ENCODE assay signal across 9 mouse cellular contexts in genomic region chr12:80197343-80197742, GRCm38 (mm10).
DNase-seq lines count a peak whose midpoint lies in the region; ATAC-seq and TF ChIP-seq lines count a peak whose summit lies in the region.
"Had no signal": no experiment of that assay in that cellular context is flagged by ENCODE, and none has a peak within 500 bp of the region (broad histone marks: within the 10 kb centered on the region; RNA-seq: fewer than 3 reads in every experiment).

No protein-coding gene starts in this region.

- H3K27ac ChIP-seq in intestine, embryonic 14.5 days (ENCODE audit: low read depth): no peak overlapping the region
- no peak overlapping the region for H3K27ac ChIP-seq in intestine, embryonic 16.5 days (ENCODE audit: low read length)
- no peak overlapping the region for H3K27ac ChIP-seq in left cerebral cortex, adult 2 months
- H3K27ac ChIP-seq: macrophage had no signal

- no peak overlapping the region for H3K4me2 ChIP-seq in intestine, embryonic 14.5 days (ENCODE audit: low read length)
- H3K4me2 ChIP-seq in intestine, embryonic 16.5 days (ENCODE audit: low read depth, low read length): no peak overlapping the region

- H3K27me3 ChIP-seq in intestine, embryonic 14.5 days (replicated peaks; ENCODE audit: control insufficient read depth, insufficient read depth, low read length): no peaks in the 10 kb centered on the region
- H3K27me3 ChIP-seq in intestine, embryonic 16.5 days (replicated peaks; ENCODE audit: control insufficient read depth, insufficient read depth, low read length): no peaks in the 10 kb centered on the region

- H3K9ac ChIP-seq in intestine, embryonic 14.5 days (ENCODE audit: low read length): no peak overlapping the region
- H3K9ac ChIP-seq in intestine, embryonic 16.5 days (ENCODE audit: low read depth, low read length): no peak overlapping the region

- intact Hi-C loops in left cerebral cortex, adult 2 months (cut with DNase I): loop anchor here (1.0 to 5.0 kb wide), 2 partner anchors 39 to 130 kb away; no protein-coding TSS in a partner anchor

- peak; percentile 69 for TF ChIP-seq CTCF in left cerebral cortex, adult 2 months (IDR thresholded peaks at IDR 0.05)

- no peaks in the 10 kb centered on the region for H3K4me1 ChIP-seq in intestine, embryonic 14.5 days (replicated peaks; ENCODE audit: control insufficient read depth, insufficient read depth, low read length)
- no peaks in the 10 kb centered on the region for H3K4me1 ChIP-seq in intestine, embryonic 16.5 days (ENCODE audit: control insufficient read depth, insufficient read depth, low read length)

- H3K9me3 ChIP-seq in intestine, embryonic 14.5 days (ENCODE audit: control insufficient read depth, low read length): peaks cover 2% of the 10 kb centered on the region; the same call in 1 of the 2 replicates
- no peaks in the 10 kb centered on the region for H3K9me3 ChIP-seq in intestine, embryonic 16.5 days (ENCODE audit: control insufficient read depth, low read length)

- no peak overlapping the region for H3K4me3 ChIP-seq in intestine, embryonic 14.5 days (ENCODE audit: low read depth, low read length)
- H3K4me3 ChIP-seq in intestine, embryonic 16.5 days (ENCODE audit: low read length): no peak overlapping the region
- H3K4me3 ChIP-seq in left cerebral cortex, adult 2 months: no peak overlapping the region

- DNase-seq in intestine, embryonic 14.5 days (ENCODE audit: low spot score): peak; percentile 87
- DNase-seq in CD8-positive naive resting alpha-beta T cell, adult 2 months (ENCODE audit: low read depth in 2 of 2, low spot score in 2 of 2): peak; percentile 35 to 49
- DNase-seq in adipocyte (ENCODE audit: low spot score): peak; percentile 59
- peak; percentile 37 for DNase-seq in embryo, embryonic 11.5 days (ENCODE audit: low read depth, low spot score)
- DNase-seq in left cerebral cortex, adult 2 months (ENCODE audit: extremely low spot score in 1 of 2, low spot score in 2 of 2): peak in 1 of 2 experiments; percentile 40
- DNase-seq in natural killer cell, adult 2 months (ENCODE audit: low spot score in 2 of 2): peak; percentile 23 to 55
- no peak for DNase-seq in ovary, postnatal 36 days (ENCODE audit: low spot score)

- H3K36me3 ChIP-seq in intestine, embryonic 14.5 days (ENCODE audit: control insufficient read depth, insufficient read depth, low read length): peaks cover 70% of the 10 kb centered on the region
- peaks cover 21% of the 10 kb centered on the region for H3K36me3 ChIP-seq in intestine, embryonic 16.5 days (ENCODE audit: control insufficient read depth, insufficient read depth, low read length)

- 76% methylated on average over 10 of the region's 10 CpGs for WGBS in intestine, embryonic 14.5 days
- 76% methylated on average over 10 of the region's 10 CpGs for WGBS in intestine, embryonic 16.5 days

- no peak for ATAC-seq in intestine, embryonic 14.5 days (replicated peaks; ENCODE audit: low FRiP score, low TSS enrichment, low read depth)
- no peak for ATAC-seq in intestine, embryonic 16.5 days
